12 mouse cellular contexts compared by ENCODE assay signal in the genomic region with DNA sequence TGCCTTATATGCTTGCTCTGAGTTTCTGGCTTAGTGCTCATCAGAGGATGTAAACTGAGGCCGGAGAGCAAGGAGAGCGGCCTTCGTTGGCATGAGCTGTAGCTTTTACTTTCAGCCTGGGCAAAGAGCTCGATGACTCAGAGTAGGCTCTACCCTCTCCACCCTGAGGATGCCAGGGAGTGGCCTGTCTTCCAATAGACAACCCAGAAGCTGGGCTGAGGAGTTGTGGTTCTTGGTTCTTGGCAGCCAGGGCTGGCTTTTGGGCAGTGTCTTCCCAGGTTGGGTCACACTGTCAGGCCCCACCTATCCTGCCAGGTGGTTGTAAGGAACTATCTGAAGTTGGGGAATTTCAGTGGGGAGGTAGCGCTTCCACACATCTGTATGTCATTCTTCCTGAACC. TPM values are rescaled to one million over a fixed set of nuclear protein-coding genes. Genes with fewer than 3 reads are reported as not detected.
"Had no signal": no experiment of that assay in that cellular context is flagged by ENCODE, and none has a peak within 500 bp of the region (broad histone marks: within the 10 kb centered on the region; RNA-seq: fewer than 3 reads in every experiment).

No protein-coding gene starts in this region.

- H3K27ac ChIP-seq: kidney, embryonic 15.5 days; liver, embryonic 14.5 days; midbrain, embryonic 15.5 days had no signal

- DNase-seq: kidney, adult 2 months; kidney, postnatal 14 days; lung, adult 18-20 months; lung, postnatal 36 days; right cerebral cortex, postnatal 14 days; thymus, adult 18-20 months; thymus, postnatal 14 days had no signal

- H3K27me3 ChIP-seq: kidney, embryonic 15.5 days; midbrain, embryonic 15.5 days had no signal

- H3K4me2 ChIP-seq: kidney, embryonic 15.5 days; midbrain, embryonic 15.5 days had no signal

- H3K4me3 ChIP-seq: kidney, embryonic 15.5 days; midbrain, embryonic 15.5 days had no signal

- H3K9me3 ChIP-seq: kidney, embryonic 15.5 days; midbrain, embryonic 15.5 days had no signal

- H3K36me3 ChIP-seq: midbrain, embryonic 15.5 days had no signal

- ATAC-seq: intestine, embryonic 16.5 days; midbrain, embryonic 15.5 days had no signal

- H3K4me1 ChIP-seq: kidney, embryonic 15.5 days; midbrain, embryonic 15.5 days had no signal

- H3K9ac ChIP-seq: kidney, embryonic 15.5 days; liver, embryonic 14.5 days; midbrain, embryonic 15.5 days had no signal

RNA-seq across cellular contexts. Expression of a gene that starts 19.5 kb away (rescaled TPM):
- total RNA-seq: megakaryocyte progenitor cell, adult 5-6 weeks had no signal

RNA-seq across cellular contexts. Expression of a gene that starts 57.5 kb away (rescaled TPM):
- total RNA-seq: megakaryocyte progenitor cell, adult 5-6 weeks had no signal
